Mouse (Mus musculus) layer of hippocampus, adult 9-11 months (tissue): ENCODE data around the gene Fam174b.

Experiments
- DNase-seq: peaks from one replicate; pipeline ENCODE4 v3.0.0; 2022

Fam174b gene

DNA sequence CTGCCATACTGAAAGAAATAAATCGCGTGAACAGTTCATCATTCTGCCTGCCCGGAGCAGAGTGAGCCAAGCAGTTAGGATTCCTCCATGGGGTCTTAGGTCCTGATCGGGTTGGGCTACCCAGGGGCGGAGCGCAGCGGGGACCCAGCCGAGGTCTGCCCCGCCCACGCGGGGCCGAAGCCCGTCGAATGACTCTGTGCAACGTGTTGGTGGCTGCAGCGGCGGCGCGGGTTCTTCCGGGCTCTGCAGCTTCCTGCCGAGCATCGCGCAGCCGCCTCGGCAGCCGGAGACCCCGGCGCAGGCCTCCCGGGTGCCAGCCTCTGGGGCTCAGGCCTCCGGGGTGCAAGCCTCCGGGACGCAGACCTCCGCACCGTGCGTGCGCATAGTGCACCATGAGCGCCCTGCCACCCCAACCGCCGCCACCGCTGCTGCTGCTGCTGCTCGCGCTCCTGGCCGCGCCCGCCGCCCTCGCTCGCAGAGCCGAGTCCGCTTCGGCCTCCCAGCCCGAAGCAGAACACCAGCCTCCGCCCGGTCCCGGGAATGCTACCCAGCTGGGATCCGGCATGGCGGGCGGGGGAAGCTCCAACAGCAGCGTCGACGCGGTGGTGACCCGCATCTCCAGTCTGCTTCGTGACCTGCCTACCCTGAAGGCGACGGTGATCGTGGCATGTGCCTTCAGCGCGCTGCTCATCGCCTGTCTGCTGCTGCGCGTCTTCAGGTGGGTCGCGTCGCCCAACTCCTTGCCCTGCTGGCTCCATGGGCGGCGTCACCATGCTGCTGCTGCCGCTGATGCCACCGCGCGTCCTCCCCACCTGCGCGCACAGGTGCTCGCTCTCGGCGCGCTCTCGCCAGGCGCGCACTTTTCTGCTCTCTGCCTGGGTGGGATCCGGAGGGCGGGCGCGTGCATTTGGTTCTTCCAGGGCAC lies at the start of gene Fam174b:
Fam174b (plus strand) TSS at position 192 of the 925 bp plus-strand sequence.
- peak; percentile 42 for DNase-seq

DNA sequence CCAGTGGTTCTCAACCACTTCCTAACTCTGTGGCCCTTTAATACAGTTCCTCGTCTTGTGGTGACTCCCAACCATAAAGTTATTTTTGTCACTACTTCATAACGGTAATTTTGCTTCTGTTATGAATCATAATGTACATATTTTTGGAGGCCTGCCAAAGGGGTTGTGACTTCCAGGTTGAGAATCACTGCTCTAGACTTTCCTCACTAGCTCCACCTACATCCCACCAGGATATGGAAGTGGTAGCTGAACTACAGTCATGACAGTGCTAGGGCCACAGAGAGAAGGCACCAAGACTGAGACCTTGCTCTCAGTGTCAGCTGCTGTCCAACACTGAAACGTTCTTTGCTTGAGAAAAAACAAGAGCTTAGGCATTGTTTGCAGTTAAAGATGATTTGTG lies 43.0 kb upstream of the Fam174b start:
- DNase-seq = no peak

DNA sequence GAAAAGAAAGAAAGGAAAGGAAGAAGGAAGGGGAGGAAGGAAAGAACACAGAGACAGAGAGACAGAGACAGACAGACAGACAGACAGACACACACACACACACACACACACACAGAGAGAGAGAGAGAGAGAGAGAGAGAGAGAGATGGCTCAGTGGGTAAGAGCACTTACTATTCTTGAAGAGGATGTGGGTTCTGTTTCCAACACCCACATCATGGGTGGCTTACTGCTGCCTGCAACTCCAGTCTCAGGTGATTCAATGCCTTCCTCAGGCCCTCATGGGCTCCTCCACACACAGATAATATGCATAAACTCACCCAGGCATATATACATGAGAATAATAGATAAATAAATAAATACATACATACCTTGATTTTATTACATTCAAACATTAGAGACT lies 35.8 kb upstream of the Fam174b start:
- no peak for DNase-seq

DNA sequence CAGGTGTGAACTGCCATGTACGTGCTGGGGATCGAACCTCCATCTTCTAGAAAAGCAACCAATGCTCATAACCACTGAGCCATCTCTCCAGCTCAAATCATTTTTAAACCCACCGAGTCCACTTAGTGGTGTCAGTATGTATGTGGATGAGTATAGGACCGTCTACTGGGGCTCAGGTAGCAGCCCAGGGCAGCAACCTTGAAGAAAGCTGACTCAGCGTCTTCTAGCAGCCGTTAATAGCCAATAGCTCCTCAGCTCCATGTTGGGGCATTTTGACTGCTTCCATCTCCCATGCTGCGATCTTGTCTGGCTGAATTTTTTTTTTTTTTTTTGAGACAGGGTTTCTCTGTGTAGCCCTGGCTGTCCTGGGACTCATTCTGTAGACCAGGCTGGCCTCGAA lies 26.6 kb upstream of the Fam174b start:
- DNase-seq = no peak

DNA sequence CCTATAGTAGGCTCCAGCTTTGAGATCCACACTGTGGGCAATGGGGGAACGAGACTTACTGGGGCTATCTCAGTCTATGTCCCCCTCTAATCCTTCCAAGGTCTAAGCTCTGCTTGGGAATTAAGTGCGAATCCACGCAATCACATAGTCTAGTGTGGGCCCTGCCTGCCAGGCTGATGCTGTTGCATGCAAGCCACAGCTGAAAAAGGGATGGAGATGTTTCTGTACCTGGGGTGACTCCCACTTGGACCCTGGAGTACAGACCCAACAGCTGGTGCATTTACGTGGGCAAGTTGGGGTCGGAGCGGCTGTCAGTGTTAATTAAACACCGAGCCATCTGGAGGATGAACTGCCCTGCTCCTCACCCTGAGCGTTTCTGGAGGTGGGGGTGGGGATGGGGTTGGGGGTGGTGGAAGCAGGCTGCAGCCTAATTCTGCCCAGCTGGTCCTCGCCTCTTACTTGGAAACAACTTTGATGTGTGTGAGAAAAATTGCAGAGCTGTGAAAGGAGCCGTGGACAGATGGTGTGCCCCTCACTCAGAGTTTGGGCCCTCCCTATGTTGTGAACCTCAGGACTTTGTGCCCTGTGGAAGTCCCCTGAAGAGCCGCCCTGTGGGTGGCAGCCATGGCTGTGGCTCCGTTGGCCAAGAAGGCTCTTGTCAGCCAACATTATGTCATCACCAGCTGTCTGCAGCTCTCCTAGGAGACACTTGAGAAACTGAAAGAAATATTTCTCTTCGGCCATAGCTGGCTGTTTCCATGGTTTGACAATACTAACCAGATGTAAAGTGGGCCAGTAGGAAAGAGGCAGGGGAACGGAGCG lies 24.0 kb upstream of the Fam174b start:
- peak; percentile 37 for DNase-seq

- no peak for DNase-seq
Measured at GRCm38 (mm10) chr7:73716841-73717240, 23.3 kb upstream of the Fam174b start.

GRCm38 (mm10) chr7:73718031-73718430 lies 22.1 kb upstream of the Fam174b start:
- DNase-seq = no peak

DNA sequence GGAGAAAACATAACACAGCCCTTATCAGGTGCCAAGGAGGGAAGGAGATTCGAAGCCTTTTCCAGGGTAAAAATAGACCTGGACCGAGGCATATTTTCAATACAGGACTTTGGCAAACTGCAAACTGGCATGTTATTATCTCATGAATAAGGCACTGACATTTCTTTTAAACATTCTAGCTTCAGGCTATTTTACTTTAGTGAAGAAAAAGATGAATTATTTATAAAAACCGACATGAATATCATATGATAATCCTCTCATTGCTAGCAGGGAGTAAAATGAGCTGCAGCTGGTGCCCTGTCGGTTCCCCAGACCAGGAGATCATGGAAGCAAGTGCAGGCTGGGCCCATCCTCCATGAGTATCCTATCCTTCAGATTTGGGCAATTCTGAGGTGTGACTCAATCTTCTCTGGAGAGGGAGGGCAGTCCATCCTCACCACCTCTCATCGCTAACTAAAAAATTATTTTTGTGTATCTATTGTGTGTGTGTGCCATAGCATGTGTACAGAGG lies 21.6 kb upstream of the Fam174b start:
- DNase-seq = no peak

- DNase-seq = no peak
Measured at GRCm38 (mm10) chr7:73721046-73721445, 19.1 kb upstream of the Fam174b start.

DNA sequence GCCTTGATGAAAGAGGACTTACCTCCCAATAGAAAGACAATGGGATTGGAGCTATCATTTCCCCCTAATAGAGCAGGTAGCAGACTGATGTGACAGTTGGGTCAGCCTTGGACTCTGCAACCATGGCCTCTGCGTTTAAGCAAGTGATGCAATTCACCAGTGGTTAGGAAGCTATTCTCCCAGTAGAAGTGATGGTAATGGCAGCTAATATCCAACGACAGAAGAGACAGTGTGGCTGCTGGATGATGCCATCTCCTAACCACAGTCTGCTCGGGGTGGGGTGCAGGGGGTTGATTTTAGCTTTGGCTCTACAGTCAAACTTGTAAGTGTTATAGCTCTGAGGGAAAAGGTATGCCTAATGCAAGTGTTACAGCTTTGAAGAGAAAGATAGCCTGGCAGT lies 18.3 kb upstream of the Fam174b start:
- DNase-seq = no peak

DNA sequence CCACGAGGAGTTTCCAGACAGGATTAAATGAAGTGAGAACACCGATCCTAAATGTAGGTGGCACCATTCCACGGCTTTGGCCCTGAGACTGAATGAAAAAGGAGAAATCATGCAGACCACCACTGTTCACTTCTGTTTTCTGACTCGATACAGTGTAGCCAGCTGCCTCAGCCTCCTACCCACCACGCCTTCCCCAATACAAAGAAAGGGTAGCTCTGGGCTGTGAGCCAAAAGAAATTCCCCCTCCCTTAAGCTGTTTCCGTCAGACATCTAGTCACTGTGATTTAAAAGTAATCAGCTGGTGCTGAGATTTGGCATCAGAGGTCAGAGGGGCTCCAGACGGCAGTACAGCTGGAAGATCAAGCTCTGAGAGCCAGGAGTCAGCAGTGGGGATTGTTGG lies 10.2 kb upstream of the Fam174b start:
- DNase-seq = no peak

- no peak for DNase-seq
Measured at GRCm38 (mm10) chr7:73730430-73731022, 9.6 kb upstream of the Fam174b start.

DNA sequence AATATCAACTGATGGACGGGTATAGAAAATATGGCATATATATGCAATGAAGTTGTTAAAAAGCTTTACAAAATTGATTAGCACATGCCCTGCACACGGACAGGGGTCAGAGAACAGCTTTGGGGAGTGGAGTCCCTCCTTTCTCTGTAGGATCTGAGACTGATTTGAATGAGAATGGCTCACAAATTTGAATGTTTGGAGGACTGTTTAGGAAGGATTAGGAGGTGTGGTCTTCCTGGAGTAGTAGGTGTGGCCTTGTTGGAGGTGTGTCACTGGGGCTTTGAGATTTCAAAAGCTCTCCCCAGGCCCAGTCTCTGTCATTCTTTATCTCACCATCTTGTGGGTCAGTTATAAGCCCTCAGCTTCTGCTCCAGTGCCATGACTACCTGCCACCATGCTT lies 4.1 kb upstream of the Fam174b start:
- DNase-seq = no peak

- no peak for DNase-seq
Measured at GRCm38 (mm10) chr7:73741392-73741791, 1.3 kb downstream of the Fam174b start.

- no peak for DNase-seq
Measured at GRCm38 (mm10) chr7:73741841-73742240, 1.7 kb downstream of the Fam174b start.

- no peak for DNase-seq
Measured at GRCm38 (mm10) chr7:73743144-73743543, 3.0 kb downstream of the Fam174b start.

DNA sequence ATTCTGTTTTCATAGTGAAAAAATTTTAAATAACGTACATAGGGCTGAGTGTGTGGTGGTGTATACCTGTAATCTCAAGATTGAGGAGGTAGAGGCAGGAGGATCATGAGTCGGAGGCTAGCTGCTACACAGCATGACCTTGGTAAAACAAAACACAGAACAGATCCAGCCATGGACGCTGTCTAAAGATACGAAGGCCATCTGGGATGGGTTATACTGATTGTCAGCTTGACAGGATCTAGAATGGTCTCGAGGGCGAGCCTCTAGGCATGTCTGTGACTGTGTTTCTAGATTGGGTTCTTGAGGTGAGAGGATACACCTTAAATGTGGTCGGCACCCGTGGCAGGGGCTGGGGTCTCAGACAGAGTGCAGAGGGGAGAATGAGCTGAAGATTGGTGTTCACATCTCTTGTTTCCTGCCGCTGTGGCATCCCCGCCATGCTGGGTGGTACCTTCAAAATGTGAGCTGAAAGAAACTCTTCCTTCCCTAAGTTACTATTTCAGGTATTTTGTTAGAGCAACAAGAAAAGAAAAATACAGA lies 3.8 kb downstream of the Fam174b start:
- DNase-seq = no peak

GRCm38 (mm10) chr7:73745903-73746302 lies 5.8 kb downstream of the Fam174b start:
- no peak for DNase-seq

DNA sequence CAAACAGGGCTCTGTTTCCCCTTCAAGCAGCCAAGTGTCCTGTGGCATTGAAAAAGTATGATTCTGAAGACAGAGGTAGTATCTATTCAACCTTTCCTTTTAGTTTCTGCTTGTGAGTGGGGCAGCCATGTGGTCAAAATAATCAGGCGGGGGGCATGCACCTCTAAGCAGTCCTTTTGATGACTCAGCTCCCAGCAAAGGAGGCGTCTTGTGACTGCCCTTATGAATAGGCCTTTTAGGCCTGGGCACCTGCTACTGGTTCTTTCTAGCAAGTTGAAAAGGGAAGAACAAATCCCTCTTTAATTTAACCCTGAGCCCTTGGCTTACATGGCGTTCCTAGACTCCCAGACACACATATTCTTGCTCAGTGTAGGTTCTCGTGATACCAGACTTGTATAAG lies 6.7 kb downstream of the Fam174b start:
- DNase-seq = no peak

GRCm38 (mm10) chr7:73747531-73747930 lies 7.4 kb downstream of the Fam174b start:
- no peak for DNase-seq

DNA sequence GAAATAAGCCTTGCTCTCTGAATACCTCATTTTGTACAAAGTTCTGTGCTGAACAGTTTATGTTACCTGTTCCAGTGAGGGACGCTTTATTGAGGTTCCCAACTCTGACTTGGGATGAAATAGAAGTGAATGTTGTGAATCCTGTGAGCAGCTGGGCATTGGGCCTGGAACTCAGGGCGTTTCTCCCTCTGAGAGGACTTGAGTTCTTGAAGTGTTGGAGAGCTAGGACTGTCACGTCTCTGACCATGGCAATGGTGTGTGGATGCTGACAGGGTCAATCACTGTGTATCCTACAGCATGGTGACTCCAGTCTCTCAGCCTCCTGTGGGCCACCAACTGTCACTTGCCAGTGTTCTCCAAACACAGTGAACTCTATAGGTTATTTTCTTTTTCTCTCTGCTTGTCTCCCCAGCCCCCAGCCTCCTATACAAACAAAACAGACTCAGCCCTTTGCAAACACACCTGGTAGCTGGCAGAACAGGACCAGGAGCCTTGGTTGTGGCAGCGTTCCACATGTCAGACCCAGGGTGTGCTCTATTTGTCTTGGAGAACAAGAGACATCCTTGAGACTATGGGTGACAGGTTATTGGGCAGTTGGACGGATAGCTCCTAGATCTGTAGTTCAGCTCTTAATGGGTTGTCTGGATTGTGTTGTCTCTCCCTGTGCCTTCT lies 8.5 kb downstream of the Fam174b start:
- DNase-seq = no peak

- DNase-seq = no peak
Measured at GRCm38 (mm10) chr7:73749339-73749738, 9.2 kb downstream of the Fam174b start.
